22 mouse cellular contexts compared by ENCODE assay signal in genomic region chr3:36918322-36918721, GRCm38 (mm10).
"Had no signal": no experiment of that assay in that cellular context is flagged by ENCODE, and none has a peak within 500 bp of the region (broad histone marks: within the 10 kb centered on the region; RNA-seq: fewer than 3 reads in every experiment).

No protein-coding gene starts in this region.

- H3K9ac ChIP-seq: liver, embryonic 14.5 days; lung, embryonic 15.5 days; neural tube, embryonic 13.5 days; neural tube, embryonic 15.5 days had no signal

- H3K27me3 ChIP-seq: lung, embryonic 15.5 days; megakaryocyte, embryonic 14.5 days; neural tube, embryonic 13.5 days; neural tube, embryonic 15.5 days had no signal

- H3K4me3 ChIP-seq: lung, embryonic 15.5 days; megakaryocyte, embryonic 14.5 days; myocyte; neural tube, embryonic 13.5 days; neural tube, embryonic 15.5 days had no signal

- H3K4me1 ChIP-seq: lung, embryonic 15.5 days; megakaryocyte, embryonic 14.5 days; neural tube, embryonic 13.5 days; neural tube, embryonic 15.5 days had no signal

- DNase-seq: lung, adult 2 months; lung, postnatal 14 days; lung, postnatal 36 days; midbrain, embryonic 14.5 days; retina, postnatal 1 day; right cerebral cortex, adult 18-20 months; right cerebral cortex, postnatal 25 days; right cerebral cortex, postnatal 4 days; spleen, adult 18-20 months; thymus, adult 18-20 months; thymus, postnatal 14 days; thymus, postnatal 36 days had no signal

- H3K9me3 ChIP-seq: lung, embryonic 15.5 days; megakaryocyte, embryonic 14.5 days; neural tube, embryonic 13.5 days; neural tube, embryonic 15.5 days had no signal

- H3K4me2 ChIP-seq: lung, embryonic 15.5 days; midbrain, embryonic 11.5 days; neural tube, embryonic 13.5 days; neural tube, embryonic 15.5 days had no signal

- ATAC-seq: lung, postnatal 0 days; midbrain, embryonic 16.5 days had no signal

- H3K27ac ChIP-seq: liver, embryonic 14.5 days; lung, embryonic 15.5 days; macrophage; neural tube, embryonic 13.5 days; neural tube, embryonic 15.5 days had no signal
